21 mouse cellular contexts compared by ENCODE assay signal in the genomic region with DNA sequence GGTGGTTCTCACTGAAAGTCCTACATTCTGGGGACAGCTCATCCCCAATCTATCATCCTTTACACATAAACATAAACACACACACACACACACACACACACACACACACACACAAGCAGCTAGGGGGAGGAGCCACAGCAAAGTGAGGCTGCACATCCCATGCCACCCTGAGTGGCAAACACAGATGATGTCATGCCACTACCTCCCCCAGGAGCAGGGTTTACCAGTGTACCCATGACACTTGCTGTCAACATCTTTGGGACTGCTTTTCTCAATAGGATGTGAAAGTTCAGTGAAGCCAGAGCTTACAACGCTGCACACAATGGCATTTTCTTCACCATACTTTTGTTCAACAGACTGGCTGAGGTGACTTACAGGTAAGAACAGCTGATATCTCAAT.
DNase-seq lines count a peak whose midpoint lies in the region; ATAC-seq and TF ChIP-seq lines count a peak whose summit lies in the region.
"Had no signal": no experiment of that assay in that cellular context is flagged by ENCODE, and none has a peak within 500 bp of the region (broad histone marks: within the 10 kb centered on the region; RNA-seq: fewer than 3 reads in every experiment).

No protein-coding gene starts in this region.

- no peaks in the 10 kb centered on the region for H3K4me1 ChIP-seq in embryonic facial prominence, embryonic 14.5 days (ENCODE audit: control insufficient read depth, insufficient read depth, low read length)
- no peaks in the 10 kb centered on the region for H3K4me1 ChIP-seq in embryonic facial prominence, embryonic 10.5 days
- H3K4me1 ChIP-seq in cortical plate, adult 2 months (ENCODE audit: control insufficient read depth, insufficient read depth, low read length): peaks cover 7% of the 10 kb centered on the region
- H3K4me1 ChIP-seq: forebrain, embryonic 13.5 days; heart, embryonic 12.5 days; hindbrain, embryonic 10.5 days; intestine, embryonic 15.5 days had no signal

- H3K36me3 ChIP-seq in embryonic facial prominence, embryonic 14.5 days (ENCODE audit: control insufficient read depth, insufficient read depth, low read length): peaks cover 30% of the 10 kb centered on the region
- H3K36me3 ChIP-seq in embryonic facial prominence, embryonic 10.5 days (replicated peaks): peaks cover 41% of the 10 kb centered on the region
- no peaks in the 10 kb centered on the region; the same call in none of the 2 replicates for H3K36me3 ChIP-seq in splenic B cell, adult 2 months (ENCODE audit: control insufficient read depth, insufficient read depth, low read length, poor library complexity, severe bottlenecking)

- H3K4me3 ChIP-seq in embryonic facial prominence, embryonic 14.5 days (ENCODE audit: low read depth, low read length): no peak overlapping the region
- no peak overlapping the region for H3K4me3 ChIP-seq in embryonic facial prominence, embryonic 10.5 days
- no peak overlapping the region for H3K4me3 ChIP-seq in cortical plate, adult 2 months (ENCODE audit: insufficient read depth, low read length)
- H3K4me3 ChIP-seq: embryonic facial prominence, embryonic 13.5 days; forebrain, embryonic 13.5 days; gastrocnemius, adult 2 months; heart, embryonic 12.5 days; hindbrain, embryonic 10.5 days; intestine, embryonic 15.5 days had no signal

- no peaks in the 10 kb centered on the region for H3K27me3 ChIP-seq in embryonic facial prominence, embryonic 14.5 days (replicated peaks; ENCODE audit: control insufficient read depth, insufficient read depth, low read length)
- H3K27me3 ChIP-seq in embryonic facial prominence, embryonic 10.5 days (replicated peaks; ENCODE audit: low read depth, poor library complexity, severe bottlenecking): no peaks in the 10 kb centered on the region
- H3K27me3 ChIP-seq in splenic B cell, adult 2 months (ENCODE audit: control insufficient read depth, insufficient read depth, low read length, poor library complexity, severe bottlenecking): no peaks in the 10 kb centered on the region
- H3K27me3 ChIP-seq: embryonic facial prominence, embryonic 13.5 days; forebrain, embryonic 13.5 days; heart, embryonic 12.5 days; intestine, embryonic 15.5 days had no signal

- no peak overlapping the region for H3K9ac ChIP-seq in embryonic facial prominence, embryonic 14.5 days (ENCODE audit: low read depth, low read length)
- H3K9ac ChIP-seq: embryonic facial prominence, embryonic 13.5 days; forebrain, embryonic 13.5 days; forebrain, postnatal 0 days; heart, embryonic 12.5 days; hindbrain, embryonic 14.5 days; intestine, embryonic 15.5 days had no signal

- WGBS in embryonic facial prominence, embryonic 14.5 days: 93% methylated on average over 1 of the region's 1 CpGs
- 90% methylated on average over 1 of the region's 1 CpGs for WGBS in embryonic facial prominence, embryonic 10.5 days

- no peak overlapping the region for H3K27ac ChIP-seq in embryonic facial prominence, embryonic 14.5 days (replicated peaks; ENCODE audit: low read depth, low read length)
- no peak overlapping the region for H3K27ac ChIP-seq in embryonic facial prominence, embryonic 10.5 days (replicated peaks)
- peak overlapping the region; percentile 35; the same call in 1 of the 2 replicates for H3K27ac ChIP-seq in cortical plate, adult 2 months (ENCODE audit: insufficient read depth, low read length)
- H3K27ac ChIP-seq: embryonic facial prominence, embryonic 13.5 days; forebrain, embryonic 13.5 days; gastrocnemius, adult 2 months; hindbrain, embryonic 10.5 days; hindbrain, embryonic 14.5 days; intestine, embryonic 15.5 days had no signal

- no peaks in the 10 kb centered on the region for H3K9me3 ChIP-seq in embryonic facial prominence, embryonic 14.5 days (ENCODE audit: control insufficient read depth, low read length)
- H3K9me3 ChIP-seq in embryonic facial prominence, embryonic 10.5 days: no peaks in the 10 kb centered on the region
- H3K9me3 ChIP-seq: embryonic facial prominence, embryonic 13.5 days; forebrain, embryonic 13.5 days; heart, embryonic 12.5 days; hindbrain, embryonic 10.5 days; intestine, embryonic 15.5 days had no signal

- H3K4me2 ChIP-seq in embryonic facial prominence, embryonic 14.5 days (ENCODE audit: low read depth, low read length): no peak overlapping the region
- H3K4me2 ChIP-seq: embryonic facial prominence, embryonic 13.5 days; forebrain, embryonic 13.5 days; heart, embryonic 12.5 days; hindbrain, embryonic 14.5 days; intestine, embryonic 15.5 days had no signal

- no peak for DNase-seq in embryonic facial prominence, embryonic 14.5 days (ENCODE audit: low spot score)
- no peak for DNase-seq in embryonic facial prominence, embryonic 10.5 days (ENCODE audit: low spot score)
- DNase-seq in A20 (ENCODE audit: low read depth, low spot score): peak; percentile 64
- DNase-seq in splenic B cell, adult 2 months (ENCODE audit: low read depth, low spot score): peak; percentile 76
- no peak for DNase-seq in lung, postnatal 25 days (ENCODE audit: low spot score)
- DNase-seq in right cerebral cortex, postnatal 25 days: no peak
- DNase-seq: adrenal gland, adult 8-10 months; adrenal gland, postnatal 36 days; cerebellum, adult 11 months; cerebellum, adult 8-10 months; cerebellum, postnatal 14 days; forebrain, postnatal 0 days; gastrocnemius, adult 2 months; gastrocnemius, postnatal 36 days had no signal

- ATAC-seq in embryonic facial prominence, embryonic 14.5 days (ENCODE audit: low read depth): 0 out of 2 replicates have a peak, but pooled peaks have one; percentile 44
- ATAC-seq: forebrain, embryonic 13.5 days; forebrain, postnatal 0 days; intestine, embryonic 15.5 days had no signal

- TF ChIP-seq CTCF in cortical plate, adult 2 months (IDR thresholded peaks at IDR 0.05; ENCODE audit: extremely low read depth, insufficient read depth, low read length): no peak

- TF ChIP-seq POLR2A in cortical plate, adult 2 months (IDR thresholded peaks at IDR 0.05; ENCODE audit: extremely low read depth, insufficient read depth, low read length): no peak

Comparison
In these comparisons a context has a peak if more than half of its experiments do, and no peak if none do; other contexts are left out.
1. DNase-seq: peak in A20 (single experiment) and splenic B cell, adult 2 months (single experiment); none in embryonic facial prominence, embryonic 14.5 days (single experiment), embryonic facial prominence, embryonic 10.5 days (single experiment), lung, postnatal 25 days (single experiment) and right cerebral cortex, postnatal 25 days (single experiment).